Mouse (Mus musculus) E14TG2a.4 (cell line): ENCODE measurements around the gene Anp32b.

Source experiments
- CTCF ChIP-seq: conservative IDR thresholded peaks from 2 replicates; pipeline ENCODE4 v1.5.1; 2014; ENCODE audit warnings: low read length
- NANOG ChIP-seq: IDR thresholded peaks from 2 replicates; pipeline ENCODE4 v1.6.1; 2014; ENCODE audit warnings: borderline replicate concordance, low read length, mixed read lengths
- POU5F1 ChIP-seq: IDR thresholded peaks from 2 replicates; pipeline ENCODE4 v1.6.1; 2014; ENCODE audit warnings: low read length, borderline replicate concordance

GRCm38 (mm10) chr4:46503881-46504280 lies 53.2 kb downstream of the Anp32b start:
- no peak for TF ChIP-seq CTCF
- no peak for TF ChIP-seq NANOG
- TF ChIP-seq POU5F1 = no peak
